Mouse (Mus musculus): ENCODE measurements around the gene Aak1. TPM values are rescaled to one million over a fixed set of nuclear protein-coding genes. Genes with fewer than 3 reads are reported as not detected.
"Not testable (repeated sequence)": the region's sequence is repeated elsewhere in the genome, so short reads cannot be mapped to it uniquely, and the experiment has no call there.

Gene Aak1
- polyA plus RNA-seq, 1 experiment from 2014 or later: 37.3 TPM

GRCm38 (mm10) chr6:87005577-87005976 is 156.3 kb downstream of the Aak1 start:
- no peak for ATAC-seq (ENCODE audit: low read depth)
- Histone ChIP-seq H3K9ac (no peak overlapping the region), H3K9me3 (no peaks in the 10 kb centered on the region), H3K4me3 (no peak overlapping the region), H3K27me3 (no peaks in the 10 kb centered on the region), H3K4me2 (no peak overlapping the region), H3K36me3 (no peaks in the 10 kb centered on the region), H3K27ac (replicated peaks) (no peak overlapping the region), H3K4me1 (replicated peaks) (peaks cover 9% of the 10 kb centered on the region)

GRCm38 (mm10) chr6:87008887-87009286 is 159.6 kb downstream of the Aak1 start, which contains the start of gene Nfu1:
Gene Nfu1 (plus strand): TSS chr6:87009236.
- Histone ChIP-seq H3K36me3 (peaks cover 8% of the 10 kb centered on the region; the same call in 1 of the 2 replicates), H3K4me2 (peak within 1 kb of the TSS; percentile 66), H3K9me3 (no peaks in the 10 kb centered on the region), H3K4me3 (peak within 1 kb of the TSS; percentile 87), H3K9ac (peak within 1 kb of the TSS; percentile 94), H3K4me1 (replicated peaks) (peaks cover 16% of the 10 kb centered on the region), H3K27ac (replicated peaks) (peak within 1 kb of the TSS; percentile 86), H3K27me3 (no peaks in the 10 kb centered on the region)
- 77% methylated on average over 6 of the region's 6 CpGs for WGBS
- ATAC-seq (ENCODE audit: low read depth): no peak

- H3K4me1 ChIP-seq (replicated peaks): peaks cover 16% of the 10 kb centered on the region
- H3K9ac ChIP-seq: peak overlapping the region; percentile 94
- WGBS: under 1% methylated on average over 36 of the region's 36 CpGs
Observed at GRCm38 (mm10) chr6:87009692-87010328, 160.5 kb downstream of the Aak1 start.

DNA sequence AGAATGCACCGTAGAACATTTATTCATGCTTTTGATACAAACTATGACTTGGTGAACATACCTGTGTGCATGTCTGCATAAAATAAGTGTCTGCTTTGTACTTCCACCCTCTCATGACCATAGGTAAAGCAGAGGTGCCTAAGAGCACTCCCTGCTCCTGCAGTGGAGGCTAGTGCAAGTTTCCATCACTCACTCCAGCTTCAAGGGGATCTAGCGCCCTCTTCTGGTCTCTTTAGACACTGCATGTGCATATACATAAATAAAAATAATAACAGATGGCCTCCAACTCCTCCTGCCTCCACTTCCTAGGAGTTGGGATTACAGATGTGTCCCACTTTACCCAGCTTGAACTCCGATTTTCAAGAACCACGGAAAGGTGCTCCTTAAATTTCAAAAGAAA is 167.6 kb downstream of the Aak1 start:
- Histone ChIP-seq H3K9ac (no peak overlapping the region), H3K27me3 (no peaks in the 10 kb centered on the region), H3K4me2 (no peak overlapping the region), H3K4me1 (replicated peaks) (no peaks in the 10 kb centered on the region), H3K4me3 (no peak overlapping the region), H3K27ac (replicated peaks) (no peak overlapping the region), H3K36me3 (peaks cover 70% of the 10 kb centered on the region), H3K9me3 (peaks cover 6% of the 10 kb centered on the region; the same call in 1 of the 2 replicates)
- no peak for ATAC-seq (ENCODE audit: low read depth)
- WGBS: 62% methylated on average over 4 of the region's 4 CpGs

More at GRCm38 (mm10) chr6:87009692-87010328, 160.5 kb downstream of the Aak1 start:
- Histone ChIP-seq H3K9me3 (no peaks in the 10 kb centered on the region), H3K4me2 (peak overlapping the region; percentile 66), H3K4me3 (peak overlapping the region; percentile 87), H3K27ac (replicated peaks) (peak overlapping the region; percentile 86), H3K36me3 (peaks cover 14% of the 10 kb centered on the region; the same call in 1 of the 2 replicates), H3K27me3 (no peaks in the 10 kb centered on the region)
- ATAC-seq (ENCODE audit: low read depth): peak; percentile 98

DNA sequence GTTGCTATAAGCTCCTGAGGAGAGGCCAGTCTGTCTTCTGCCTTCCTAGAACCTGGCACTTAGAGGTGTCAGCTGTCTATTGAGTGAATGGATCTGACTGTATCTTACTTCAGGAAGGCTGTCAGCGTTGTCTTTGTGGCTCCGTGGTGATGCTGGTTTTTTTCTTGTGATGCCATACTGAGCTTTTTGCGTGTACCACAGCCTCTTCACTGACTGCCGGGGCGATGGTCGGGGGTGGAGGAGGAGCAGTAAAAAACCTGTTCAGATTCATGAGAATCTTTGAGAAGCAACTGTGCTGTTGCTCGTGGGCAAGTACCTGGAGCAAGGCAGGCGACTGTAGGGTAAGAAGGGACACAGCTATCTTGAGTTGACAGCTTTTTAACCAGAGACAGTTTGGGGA is 169.6 kb downstream of the Aak1 start:
- no peak overlapping the region for H3K4me3 ChIP-seq
- WGBS: 92% methylated on average over 8 of the region's 8 CpGs
- peaks cover 77% of the 10 kb centered on the region for H3K36me3 ChIP-seq
- H3K27me3 ChIP-seq: no peaks in the 10 kb centered on the region
- H3K4me1 ChIP-seq (replicated peaks): no peaks in the 10 kb centered on the region
- H3K4me2 ChIP-seq: no peak overlapping the region
- peaks cover 6% of the 10 kb centered on the region; the same call in 1 of the 2 replicates for H3K9me3 ChIP-seq
- no peak overlapping the region for H3K27ac ChIP-seq (replicated peaks)
- H3K9ac ChIP-seq: no peak overlapping the region
- ATAC-seq (ENCODE audit: low read depth): no peak

DNA sequence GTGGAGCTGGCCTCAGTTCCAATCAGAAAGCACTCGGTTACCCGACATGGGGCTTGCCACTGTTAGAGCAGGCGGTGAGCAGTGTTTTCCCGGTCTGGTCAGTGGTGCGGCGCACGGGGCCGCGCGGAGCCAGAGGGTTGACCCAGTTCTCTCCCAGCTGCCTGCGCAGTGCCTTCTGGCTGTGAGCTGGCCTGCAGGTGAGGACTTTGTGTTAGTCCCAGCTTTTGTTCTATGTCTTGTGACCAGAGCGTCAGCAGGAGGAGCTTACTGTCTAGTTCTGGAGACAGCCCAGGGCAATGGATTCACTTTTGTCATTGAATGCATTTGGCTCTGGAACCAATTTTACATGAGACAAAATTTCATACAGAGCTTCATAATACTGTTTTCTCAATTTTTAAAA is 172.5 kb downstream of the Aak1 start:
- Histone ChIP-seq H3K4me2 (no peak overlapping the region), H3K27ac (replicated peaks) (no peak overlapping the region), H3K27me3 (no peaks in the 10 kb centered on the region), H3K36me3 (peaks cover 88% of the 10 kb centered on the region), H3K9me3 (peaks cover 6% of the 10 kb centered on the region; the same call in 1 of the 2 replicates), H3K9ac (no peak overlapping the region), H3K4me1 (replicated peaks) (no peaks in the 10 kb centered on the region), H3K4me3 (no peak overlapping the region)
- 97% methylated on average over 12 of the region's 12 CpGs for WGBS
- no peak for ATAC-seq (ENCODE audit: low read depth)

- Histone ChIP-seq H3K4me3 (no peak overlapping the region), H3K27ac (replicated peaks) (no peak overlapping the region), H3K9ac (no peak overlapping the region), H3K4me1 (replicated peaks) (no peaks in the 10 kb centered on the region), H3K36me3 (peaks cover 78% of the 10 kb centered on the region), H3K9me3 (no peaks in the 10 kb centered on the region), H3K4me2 (no peak overlapping the region), H3K27me3 (no peaks in the 10 kb centered on the region)
- 83% methylated on average over 7 of the region's 7 CpGs for WGBS
- ATAC-seq (ENCODE audit: low read depth): no peak
Observed at GRCm38 (mm10) chr6:87026980-87027379, 177.7 kb downstream of the Aak1 start.

GRCm38 (mm10) chr6:87028881-87029280 is 179.6 kb downstream of the Aak1 start:
- Histone ChIP-seq H3K4me3 (no peak overlapping the region), H3K4me1 (replicated peaks) (no peaks in the 10 kb centered on the region), H3K36me3 (peaks cover 63% of the 10 kb centered on the region), H3K27ac (replicated peaks) (no peak overlapping the region), H3K9ac (no peak overlapping the region), H3K4me2 (no peak overlapping the region), H3K27me3 (no peaks in the 10 kb centered on the region), H3K9me3 (no peaks in the 10 kb centered on the region)
- ATAC-seq (ENCODE audit: low read depth): no peak

DNA sequence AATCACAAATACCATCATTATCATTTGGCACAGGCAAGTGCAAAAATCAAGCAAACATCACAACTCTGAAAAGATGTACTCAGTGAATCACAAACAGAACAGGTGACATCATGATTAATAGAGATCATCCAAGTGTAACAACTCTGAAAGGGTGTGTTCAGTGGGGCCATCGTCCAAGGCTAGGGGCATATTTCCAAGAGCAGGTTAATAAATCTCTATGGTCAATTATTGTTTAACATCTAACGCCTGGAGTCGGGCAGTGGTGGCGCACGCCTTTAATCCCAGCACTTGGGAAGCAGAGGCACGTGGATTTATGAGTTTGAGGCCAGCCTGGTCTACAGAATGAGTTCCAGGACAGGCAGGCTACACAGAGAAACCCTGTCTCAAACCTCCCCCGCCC is 182.0 kb downstream of the Aak1 start:
- H3K4me1 ChIP-seq (replicated peaks); H3K9ac ChIP-seq; H3K27me3 ChIP-seq; H3K4me3 ChIP-seq; H3K9me3 ChIP-seq; H3K4me2 ChIP-seq; H3K27ac ChIP-seq (replicated peaks); ATAC-seq (ENCODE audit: low read depth): not testable (repeated sequence)
- 46% methylated on average over 7 of the region's 7 CpGs for WGBS
- peaks cover 39% of the 10 kb centered on the region for H3K36me3 ChIP-seq

DNA sequence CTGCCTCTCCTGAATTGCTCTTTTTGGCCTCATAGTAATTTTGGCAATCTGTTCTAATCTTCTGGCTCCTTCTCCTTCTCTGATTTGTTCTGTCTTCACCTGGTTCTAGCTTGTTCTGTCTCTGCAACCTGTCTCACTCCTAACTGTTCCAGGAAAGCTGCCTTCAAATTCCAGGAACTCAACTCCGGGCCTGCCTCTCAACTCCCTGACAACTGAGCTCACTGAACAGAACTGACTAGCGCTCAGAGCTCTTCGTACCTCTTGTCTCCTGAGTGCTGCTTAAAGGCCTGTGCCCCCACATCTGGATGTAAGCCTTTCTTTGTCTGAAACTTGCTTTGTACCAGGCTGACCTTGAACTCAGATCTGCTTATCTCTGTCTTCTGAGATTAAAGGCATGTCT is 183.1 kb downstream of the Aak1 start:
- H3K9ac ChIP-seq: no peak overlapping the region
- 87% methylated on average over 3 of the region's 3 CpGs for WGBS
- no peak overlapping the region for H3K27ac ChIP-seq (replicated peaks)
- no peaks in the 10 kb centered on the region for H3K9me3 ChIP-seq
- peaks cover 30% of the 10 kb centered on the region for H3K36me3 ChIP-seq
- H3K27me3 ChIP-seq: no peaks in the 10 kb centered on the region
- no peak for ATAC-seq (ENCODE audit: low read depth)
- no peaks in the 10 kb centered on the region for H3K4me1 ChIP-seq (replicated peaks)
- H3K4me3 ChIP-seq: no peak overlapping the region
- no peak overlapping the region for H3K4me2 ChIP-seq

GRCm38 (mm10) chr6:87034395-87034794 is 185.1 kb downstream of the Aak1 start:
- Histone ChIP-seq H3K27ac (replicated peaks) (no peak overlapping the region), H3K9me3 (no peaks in the 10 kb centered on the region), H3K4me2 (no peak overlapping the region), H3K27me3 (no peaks in the 10 kb centered on the region), H3K4me3 (no peak overlapping the region), H3K4me1 (replicated peaks) (no peaks in the 10 kb centered on the region), H3K9ac (no peak overlapping the region), H3K36me3 (peaks cover 10% of the 10 kb centered on the region)
- WGBS: 90% methylated on average over 3 of the region's 3 CpGs
- no peak for ATAC-seq (ENCODE audit: low read depth)

- no peaks in the 10 kb centered on the region for H3K36me3 ChIP-seq
- ATAC-seq (ENCODE audit: low read depth): no peak
- H3K27ac ChIP-seq (replicated peaks): no peak overlapping the region
- no peak overlapping the region for H3K4me2 ChIP-seq
- no peak overlapping the region for H3K4me3 ChIP-seq
- H3K27me3 ChIP-seq: no peaks in the 10 kb centered on the region
- 0 out of 2 replicates have a peak, but pooled peaks cover 10% of the 10 kb centered on the region for H3K4me1 ChIP-seq (replicated peaks)
- 89% methylated on average over 10 of the region's 10 CpGs for WGBS
- no peaks in the 10 kb centered on the region for H3K9me3 ChIP-seq
- no peak overlapping the region for H3K9ac ChIP-seq
Observed at GRCm38 (mm10) chr6:87037826-87038620, 188.7 kb downstream of the Aak1 start.

Measured in neural tube, embryonic 13.5 days (tissue).